Mouse (Mus musculus): Measurements from ENCODE around the gene Il9r.
"Not testable (repeated sequence)": the region's sequence is repeated elsewhere in the genome, so short reads cannot be mapped to it uniquely, and the experiment has no call there.

Il9r gene

DNA sequence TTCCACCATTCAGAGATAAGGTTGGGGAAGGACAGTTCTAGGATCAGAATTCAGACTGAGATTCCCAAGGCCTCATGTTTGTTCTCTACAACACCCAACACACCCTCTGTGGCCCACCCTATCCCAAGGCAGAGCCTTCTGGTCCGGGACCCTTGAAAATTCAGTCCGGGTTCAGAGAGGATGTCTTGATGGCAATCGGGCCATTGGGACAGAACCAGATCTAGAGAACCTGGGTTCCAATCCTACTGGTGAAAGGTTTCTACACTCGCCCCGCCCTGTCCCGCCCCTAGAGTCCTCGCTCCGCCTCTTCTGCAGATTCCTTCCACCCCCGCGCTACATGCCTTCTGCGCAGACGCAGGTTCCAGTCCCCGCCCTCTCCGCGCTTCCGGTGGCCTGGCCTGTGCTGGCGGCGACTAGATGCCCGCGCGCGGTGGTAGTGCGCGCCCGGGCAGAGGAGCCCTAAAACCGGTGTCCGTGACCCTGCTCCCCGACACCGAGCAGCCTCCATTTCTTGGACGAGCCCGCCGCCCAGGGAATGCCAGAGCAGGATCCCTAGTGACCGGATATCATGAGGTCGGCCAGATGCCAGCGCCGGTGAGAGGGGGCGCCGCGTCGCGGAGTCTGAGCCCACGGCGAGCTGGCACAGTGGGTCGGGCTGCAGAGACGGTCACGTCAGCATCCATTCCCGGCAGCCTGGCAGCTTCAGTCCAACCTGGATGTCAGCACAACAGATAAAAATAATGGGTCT is 26.2 kb upstream of the Il9r start, which contains the start of gene Mpg:
Gene Mpg, plus strand, starts transcription at position 382 of the 748 bp plus-strand sequence.
- peak; percentile 86 for DNase-seq (ENCODE audit: low spot score)

DNA sequence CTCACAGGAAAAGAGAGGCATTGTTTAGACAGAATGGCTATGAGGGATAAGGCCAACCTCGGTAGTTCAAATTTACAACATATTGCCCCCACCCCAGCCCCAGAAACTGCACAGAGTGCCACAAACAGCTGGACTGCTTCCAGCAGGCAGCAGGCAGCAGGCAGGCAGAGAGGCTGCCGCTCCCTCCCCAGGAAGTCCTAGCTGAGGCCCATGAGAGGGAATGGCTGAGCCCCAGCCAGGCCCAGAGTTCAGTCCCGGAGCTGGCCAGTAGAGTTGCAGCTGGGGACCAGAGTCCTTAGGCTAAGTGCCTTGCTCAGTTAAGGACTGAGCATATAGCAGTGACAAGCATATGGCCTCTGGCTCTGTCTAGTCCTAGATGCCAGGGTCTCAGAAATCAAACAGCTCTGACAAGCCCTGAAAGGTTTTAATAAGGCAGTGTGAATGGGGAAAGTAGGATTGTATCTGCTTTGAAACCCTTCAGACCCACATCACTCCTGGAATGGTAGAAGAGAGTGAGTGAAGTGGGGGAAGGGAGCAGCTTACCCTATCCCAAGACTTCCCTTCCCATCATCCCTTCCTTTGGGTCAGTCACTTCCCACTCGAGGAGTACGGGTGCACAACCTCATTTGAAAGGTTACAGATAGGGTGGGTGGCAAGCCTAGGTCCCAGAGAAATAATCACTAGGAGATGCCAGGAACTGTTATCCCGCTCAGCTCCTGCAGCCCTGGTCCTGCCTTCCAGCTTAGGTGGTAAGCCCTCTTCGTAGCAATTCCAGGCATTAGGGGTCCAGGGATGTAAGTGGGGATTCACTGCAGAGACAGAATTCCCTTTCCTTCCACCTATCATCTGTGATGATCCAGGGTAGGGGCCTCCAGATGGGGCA is 25.4 kb upstream of the Il9r start:
- no peak for DNase-seq (ENCODE audit: low spot score)

DNA sequence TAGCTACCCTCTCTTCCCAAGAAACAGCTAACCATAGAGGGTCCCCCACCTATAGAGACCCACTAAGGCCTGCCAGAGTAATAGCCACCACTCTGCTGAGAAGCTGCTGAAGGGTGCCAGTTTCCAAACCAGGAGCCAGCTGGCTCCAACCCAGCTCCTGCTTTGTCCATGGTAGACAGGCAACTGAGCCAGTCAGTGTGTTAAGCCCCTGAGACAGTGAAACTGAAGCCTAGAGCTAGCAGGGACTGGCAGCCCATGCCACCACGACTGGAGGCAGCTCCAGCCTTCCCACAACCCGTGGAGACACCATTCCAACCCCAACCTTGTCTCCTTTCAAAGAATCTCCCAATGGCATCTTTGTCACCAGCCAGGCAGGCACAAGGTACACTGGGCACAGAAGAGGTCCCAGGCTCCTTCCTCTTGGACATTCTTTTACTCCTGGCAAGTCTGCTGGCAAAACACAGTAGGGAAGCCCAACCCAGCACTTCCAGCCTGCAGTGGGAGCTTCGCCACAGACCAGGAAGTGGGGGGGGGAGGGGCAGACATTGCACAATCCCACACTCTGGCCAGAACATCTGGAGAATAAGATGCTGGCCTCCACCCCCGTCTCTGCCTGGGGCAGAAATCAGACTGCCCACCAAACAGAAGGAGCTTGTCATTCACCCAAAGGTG is 24.5 kb upstream of the Il9r start:
- peak; percentile 78 for DNase-seq (ENCODE audit: low spot score)

DNA sequence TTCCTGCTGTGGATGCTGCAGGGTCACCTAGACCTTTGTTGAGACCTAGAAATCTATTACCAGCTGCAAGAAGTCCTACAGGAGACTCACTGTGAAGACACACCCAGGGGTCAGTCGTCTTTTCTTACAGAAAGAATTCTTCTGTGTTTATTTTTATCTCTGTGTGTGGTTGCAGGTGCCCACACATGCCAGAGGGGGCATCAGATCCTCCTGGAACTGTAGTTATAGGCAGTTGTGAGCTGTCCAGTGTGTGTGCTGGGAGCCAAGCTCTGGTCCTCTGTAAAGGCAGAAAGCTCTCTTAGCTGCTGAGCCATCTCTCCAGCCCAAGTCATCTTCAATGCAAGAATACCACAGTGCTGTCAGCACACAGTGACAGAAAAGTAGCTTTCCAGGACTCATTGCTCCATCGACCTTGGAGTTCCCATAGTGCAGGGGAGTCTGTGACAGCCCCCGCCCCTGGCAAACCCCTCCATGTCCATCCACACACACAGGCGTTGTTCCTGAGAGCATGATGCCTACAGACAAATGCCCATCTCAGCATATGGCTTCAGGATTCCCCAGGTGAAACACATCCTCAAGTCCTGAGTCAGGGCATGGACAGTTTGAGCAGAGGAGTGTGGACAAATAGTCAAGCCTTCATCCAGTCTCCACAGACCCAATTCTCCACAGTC is 23.4 kb upstream of the Il9r start:
- no peak for DNase-seq (ENCODE audit: low spot score)

DNA sequence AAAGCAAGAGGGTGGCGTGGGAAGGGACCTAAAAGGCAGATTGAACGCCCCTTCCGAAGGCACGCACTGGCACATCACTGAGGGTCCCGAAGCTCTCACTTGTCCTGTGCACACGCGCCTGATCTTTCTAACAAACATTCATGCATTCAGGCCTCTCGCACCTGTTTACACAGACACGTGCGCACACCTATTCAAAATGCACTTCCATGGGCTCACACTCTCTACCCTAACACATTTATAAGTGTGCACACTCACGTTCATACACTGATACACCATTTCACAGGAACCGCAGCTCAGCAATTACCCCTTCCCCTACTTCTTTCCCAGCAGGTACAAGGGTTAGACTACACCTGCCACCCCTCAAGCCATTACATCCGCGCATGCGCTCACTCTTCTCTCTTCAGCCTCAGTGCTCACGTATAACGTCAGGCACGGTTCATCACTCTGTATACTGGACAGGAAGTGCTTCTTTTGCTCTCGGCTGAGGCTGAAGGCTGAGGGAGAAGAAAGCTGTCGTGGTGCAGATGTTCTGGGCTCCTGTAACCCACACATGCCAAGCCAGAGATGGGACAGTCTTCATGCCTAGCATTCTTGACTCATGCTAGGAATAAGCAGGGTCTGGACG is 22.6 kb upstream of the Il9r start:
- no peak for DNase-seq (ENCODE audit: low spot score)

DNA sequence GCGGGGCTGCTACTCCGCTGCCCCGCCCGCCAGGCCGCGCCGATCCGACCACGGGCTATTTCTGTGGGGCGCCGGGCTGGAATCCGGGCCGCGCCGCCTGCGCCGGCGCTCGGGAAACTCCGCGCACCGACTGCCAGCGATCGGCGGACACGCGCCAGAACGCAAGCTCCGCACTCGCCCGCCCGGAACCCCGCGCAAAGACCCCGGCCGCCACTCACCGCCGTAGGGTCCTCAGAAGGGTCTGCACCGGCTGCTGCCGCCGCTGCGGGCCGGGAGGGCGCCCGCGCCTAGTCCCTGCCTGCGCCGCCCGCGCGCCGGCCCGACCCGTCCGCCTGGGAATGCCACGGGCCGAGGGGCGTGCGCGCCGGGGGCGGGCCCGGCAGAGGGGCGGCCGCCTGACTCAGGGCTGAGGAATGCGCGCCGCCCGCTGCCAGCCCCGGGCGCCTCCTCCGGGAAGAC is 21.9 kb upstream of the Il9r start, which contains the start of gene Rhbdf1:
Gene Rhbdf1, minus strand, starts transcription at position 350 of the 459 bp plus-strand sequence.
- DNase-seq (ENCODE audit: low spot score), result peak; percentile 57

DNA sequence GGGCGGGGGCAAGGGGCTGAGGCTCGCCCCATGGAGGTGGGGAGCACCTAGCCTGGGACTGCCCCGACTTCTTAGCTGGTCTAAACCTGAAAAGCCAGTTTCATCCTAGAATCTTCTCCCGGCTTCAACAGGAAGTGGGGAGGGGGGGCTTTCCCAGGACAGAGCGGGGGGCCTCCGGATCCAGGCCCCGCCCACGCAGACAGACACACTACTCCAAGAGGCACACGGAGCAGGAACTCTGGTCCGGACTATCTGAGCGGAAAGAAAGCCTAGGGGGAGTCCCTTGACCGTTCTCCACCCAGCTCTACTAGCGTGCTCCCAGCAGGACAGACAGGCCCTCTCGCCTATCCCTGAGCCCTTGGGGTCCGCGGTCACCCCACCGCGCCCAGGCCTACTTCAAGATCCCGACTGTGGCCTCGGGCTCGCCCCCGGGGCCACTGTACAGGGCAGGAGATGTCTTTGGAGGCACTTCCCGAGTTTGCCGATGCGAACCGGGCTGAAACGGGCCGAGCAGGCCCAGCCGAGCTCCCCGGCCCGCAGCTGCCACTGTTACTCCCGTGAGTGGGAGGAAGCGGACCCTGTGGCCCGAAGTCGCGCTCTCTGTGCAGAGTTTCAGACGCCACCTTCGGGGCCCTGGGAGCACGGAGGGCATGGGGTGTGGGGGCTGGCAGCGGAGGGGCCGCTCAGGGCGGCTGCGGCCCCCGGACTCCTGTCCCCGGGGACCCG is 21.3 kb upstream of the Il9r start:
- peak; percentile 78 for DNase-seq (ENCODE audit: low spot score)

DNA sequence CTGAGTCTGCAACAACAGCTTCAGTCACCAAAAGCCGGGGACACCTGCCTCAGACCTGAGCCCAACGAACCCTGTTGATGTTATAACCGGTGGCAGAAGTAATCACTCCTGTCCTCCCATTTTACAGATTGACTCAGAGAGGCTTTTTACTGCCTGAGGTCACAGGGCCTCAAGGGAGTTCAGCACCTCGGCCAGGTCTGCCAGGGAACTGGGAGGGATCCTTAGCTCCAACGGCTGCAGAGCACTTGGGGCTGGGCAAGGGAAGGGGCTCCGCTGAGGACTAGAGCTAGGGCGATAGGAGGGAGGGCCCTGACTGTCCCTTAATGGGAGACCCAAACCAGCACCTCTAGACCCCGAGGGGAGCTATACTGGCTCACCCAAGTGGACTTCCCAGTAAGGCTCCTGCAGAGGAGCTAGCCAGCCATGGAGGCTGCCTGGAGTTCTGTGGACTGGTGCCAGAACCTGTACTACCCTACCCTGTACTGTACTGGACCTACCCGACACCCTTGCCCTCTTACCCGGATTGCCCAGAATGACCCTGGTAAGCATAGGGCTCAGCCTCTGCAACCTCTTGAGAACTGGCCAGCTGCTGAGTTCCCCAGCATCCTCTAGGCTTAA is 20.6 kb upstream of the Il9r start:
- DNase-seq (ENCODE audit: low spot score), result no peak

DNA sequence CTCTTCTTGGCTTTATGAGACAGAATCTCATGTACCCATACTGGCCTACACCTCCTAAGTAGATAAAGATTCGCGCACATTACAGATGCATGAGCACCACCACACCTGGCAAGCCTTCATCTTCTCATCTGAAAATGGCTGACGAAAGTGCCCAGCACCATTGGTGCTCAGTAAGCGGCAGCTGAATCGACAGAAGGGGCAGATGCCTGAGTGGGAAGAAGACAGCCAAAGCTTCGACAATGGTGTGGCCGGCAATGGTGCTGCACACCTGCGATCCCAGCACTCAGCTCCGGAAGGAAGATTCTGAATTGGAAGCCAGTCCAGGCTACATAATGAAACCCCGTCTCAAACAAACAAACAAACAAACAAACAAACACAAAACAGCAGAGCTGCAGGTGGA is 19.2 kb upstream of the Il9r start:
- no peak for DNase-seq (ENCODE audit: low spot score)

DNA sequence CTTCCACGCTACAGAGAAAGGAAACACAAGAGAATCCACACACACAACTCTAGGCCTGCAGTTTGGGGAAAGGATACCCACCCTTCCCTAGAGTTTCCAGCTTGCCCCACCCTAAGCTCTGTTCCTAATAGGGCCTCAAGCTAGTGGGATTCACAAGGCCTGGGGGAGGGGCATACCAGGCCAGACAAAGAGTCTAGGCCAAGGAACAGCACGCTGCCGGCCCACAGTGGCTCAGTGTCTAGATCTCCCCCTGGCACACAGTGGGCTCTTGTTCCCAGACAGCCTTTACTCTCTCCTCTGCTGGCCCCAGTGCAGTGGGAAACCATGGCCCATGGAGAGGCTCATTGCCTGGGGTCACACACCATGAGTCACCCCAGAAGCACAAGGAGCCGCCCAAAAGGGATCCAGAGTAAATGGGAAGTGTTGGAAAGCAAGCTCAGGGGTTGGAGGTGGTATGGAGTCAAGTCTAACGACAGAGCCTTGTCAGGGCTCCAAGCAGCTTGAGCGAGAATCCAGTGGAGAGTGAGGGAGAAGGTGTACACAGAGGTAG is 18.5 kb upstream of the Il9r start:
- DNase-seq (ENCODE audit: low spot score), result no peak

DNA sequence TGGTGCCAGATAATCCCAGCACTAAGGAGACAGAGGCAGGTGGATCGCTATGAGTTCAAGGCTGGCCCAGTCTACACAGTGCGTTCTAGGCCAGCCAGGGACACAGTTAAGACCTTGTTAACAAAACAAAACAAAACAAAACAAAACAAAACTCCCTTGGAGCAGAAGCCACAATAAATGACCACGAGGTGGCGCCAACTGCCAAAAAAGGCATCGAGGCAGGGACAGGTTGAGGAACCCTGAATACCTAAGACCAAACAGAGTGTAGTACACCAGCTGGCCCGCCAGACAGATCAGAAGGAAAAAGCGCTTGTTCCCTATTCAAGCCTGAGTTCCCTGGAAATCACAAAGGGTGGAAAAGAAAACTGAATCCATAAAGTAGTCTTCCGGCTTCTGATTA is 16.8 kb upstream of the Il9r start:
- DNase-seq (ENCODE audit: low spot score), result peak; percentile 25

DNA sequence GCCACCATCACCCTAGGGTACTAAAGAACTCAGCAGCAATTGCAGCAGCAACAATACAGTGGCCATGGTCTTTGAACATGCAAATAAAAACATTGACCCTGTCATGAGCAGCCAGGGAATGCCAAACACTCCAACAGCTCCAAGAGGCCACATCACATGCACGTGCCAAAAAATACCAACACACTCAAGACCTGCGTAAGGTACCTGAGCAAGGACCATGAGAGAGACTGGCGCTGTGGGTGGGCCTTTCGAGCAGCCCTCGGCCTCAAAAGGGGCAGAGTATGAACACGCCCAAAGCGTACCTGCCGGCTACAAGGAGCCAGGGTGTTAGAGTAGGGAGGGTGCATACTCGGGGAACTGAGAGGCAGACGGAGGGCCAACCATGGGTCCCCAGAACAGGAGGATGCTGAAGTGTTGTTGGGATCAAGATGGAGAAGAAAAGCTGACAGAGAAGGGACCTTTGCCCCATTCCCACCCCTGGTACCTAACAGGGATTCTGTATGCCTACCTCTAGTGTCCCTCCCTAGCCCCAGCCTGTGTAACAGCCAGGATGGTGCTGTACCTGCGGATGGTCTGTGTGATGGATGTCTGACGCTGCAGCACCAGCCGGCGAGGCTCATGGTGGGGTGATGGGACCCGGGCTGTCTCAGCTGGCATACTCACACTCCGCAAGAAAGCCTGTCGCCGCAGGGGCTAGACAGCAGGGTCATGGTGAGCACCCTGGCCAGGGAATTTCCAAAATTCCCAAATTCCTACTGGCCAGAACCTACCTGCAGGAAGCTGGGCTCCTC is 15.5 kb upstream of the Il9r start:
- no peak for DNase-seq (ENCODE audit: low spot score)

DNA sequence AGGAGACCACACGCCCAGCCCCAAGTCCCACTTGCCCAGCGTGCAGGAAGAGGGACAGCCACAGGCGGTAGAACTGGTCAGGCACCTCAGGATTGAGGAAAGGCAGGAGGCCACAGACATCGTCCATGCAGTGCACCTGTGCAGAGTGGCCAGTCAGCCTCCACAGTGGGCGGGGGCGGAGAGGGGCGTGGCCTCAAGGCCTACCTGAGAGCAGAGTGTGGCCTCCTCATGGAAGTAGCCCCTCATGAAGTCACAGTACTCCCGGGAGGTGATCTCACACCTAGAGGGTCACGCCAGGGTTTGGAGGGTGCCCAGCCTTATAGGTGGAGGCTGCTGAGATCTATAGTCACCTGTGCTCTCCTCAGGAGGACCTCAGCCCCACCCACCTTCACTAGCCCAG is 10.5 kb upstream of the Il9r start:
- no peak for DNase-seq (ENCODE audit: low spot score)

DNA sequence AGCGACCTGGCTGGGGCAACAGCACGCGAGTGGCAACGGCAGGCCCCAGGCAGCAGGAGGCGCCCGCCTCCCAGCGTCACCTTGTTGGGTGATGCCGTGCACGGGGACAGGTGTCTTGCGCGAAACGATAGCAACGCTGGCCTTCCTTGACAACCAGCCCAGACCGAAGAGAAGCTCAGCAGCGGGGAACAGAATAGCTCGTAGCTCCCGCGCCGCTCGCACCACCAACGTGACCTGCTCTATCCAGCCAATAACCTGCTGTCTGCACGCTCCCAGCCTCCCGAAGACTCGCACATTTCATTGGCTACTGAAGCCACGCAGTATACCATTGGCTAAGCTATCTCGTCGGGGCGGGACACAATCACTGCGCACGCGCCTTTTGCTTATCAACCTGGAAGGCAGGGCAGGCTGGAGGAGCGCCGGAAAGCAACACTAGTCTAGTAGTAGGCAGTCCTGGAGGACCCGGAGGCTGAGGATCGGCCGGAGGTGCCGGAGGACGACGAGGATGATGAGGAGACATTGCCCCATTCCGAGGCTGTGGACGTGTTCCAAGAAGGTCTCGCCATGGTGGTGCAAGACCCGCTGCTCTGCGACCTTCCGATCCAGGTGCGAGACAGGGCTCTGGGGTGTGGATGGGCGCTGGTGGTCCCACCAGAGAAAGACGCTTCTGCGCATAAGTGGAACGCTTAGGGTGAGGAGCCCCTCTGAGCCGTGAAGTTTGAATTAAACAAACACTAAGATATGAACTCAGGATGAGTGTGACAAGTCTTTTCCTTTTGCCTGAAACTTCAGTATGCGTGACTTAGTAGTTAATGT is 5.2 kb upstream of the Il9r start, which contains the start of gene Snrnp25:
Gene Snrnp25, plus strand, starts transcription at position 358 of the 816 bp plus-strand sequence.
- DNase-seq (ENCODE audit: low spot score), result peak; percentile 96

DNA sequence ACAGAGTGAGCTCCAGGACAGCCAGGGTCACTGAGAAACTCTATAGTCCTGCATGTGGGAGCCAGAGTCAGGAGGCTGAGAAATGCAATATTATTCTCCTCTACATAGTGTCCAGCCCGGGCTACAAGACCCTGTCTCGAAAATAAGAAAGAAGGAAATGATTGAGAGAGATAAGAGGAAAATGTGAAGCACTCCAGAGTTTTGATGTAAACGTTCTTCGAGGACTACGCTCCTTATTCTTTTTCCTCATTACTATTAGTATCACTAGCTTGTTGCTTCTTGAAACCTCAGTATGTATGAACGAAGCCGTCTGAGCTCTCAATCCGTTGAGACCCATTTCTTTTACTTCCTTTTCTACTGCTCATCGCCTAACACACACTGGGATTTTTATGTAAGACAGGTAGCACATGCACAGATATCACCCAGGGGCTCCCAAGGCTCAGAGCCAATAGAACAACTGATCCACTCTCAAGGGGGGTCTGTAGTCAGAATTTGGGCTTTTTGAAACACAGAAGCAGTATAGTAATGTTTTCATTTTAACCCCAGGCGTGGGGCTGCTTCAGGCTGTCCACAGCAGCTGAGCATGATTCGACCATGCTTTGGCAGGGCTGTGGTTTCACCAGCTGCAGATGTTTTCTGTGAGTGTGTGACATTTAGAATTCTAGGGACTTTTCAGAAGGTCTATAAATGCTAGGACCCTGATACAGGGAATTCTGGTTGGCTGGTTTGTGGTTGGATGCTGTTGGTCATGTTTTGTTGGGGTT is 2.0 kb upstream of the Il9r start:
- DNase-seq (ENCODE audit: low spot score), result no peak

DNA sequence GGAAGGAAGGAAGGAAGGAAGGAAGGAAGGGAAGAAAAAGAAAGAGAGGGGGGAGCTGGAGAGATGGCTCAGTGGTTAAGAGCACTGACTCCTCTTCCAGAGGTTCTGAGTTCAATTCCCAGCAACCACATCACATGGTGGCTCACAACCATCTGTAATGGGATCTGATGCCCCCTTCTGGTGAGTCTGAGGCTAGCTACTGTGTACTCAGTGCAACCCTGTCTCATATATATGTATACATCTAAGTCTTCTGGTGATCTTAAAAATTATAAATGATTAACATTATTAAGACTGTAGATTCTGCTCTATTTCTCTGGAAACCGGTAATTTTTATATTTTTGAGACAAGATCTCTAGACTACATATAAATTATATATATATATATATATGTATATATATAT is 913 bp upstream of the Il9r start:
- DNase-seq (ENCODE audit: low spot score), result not testable (repeated sequence)

DNA sequence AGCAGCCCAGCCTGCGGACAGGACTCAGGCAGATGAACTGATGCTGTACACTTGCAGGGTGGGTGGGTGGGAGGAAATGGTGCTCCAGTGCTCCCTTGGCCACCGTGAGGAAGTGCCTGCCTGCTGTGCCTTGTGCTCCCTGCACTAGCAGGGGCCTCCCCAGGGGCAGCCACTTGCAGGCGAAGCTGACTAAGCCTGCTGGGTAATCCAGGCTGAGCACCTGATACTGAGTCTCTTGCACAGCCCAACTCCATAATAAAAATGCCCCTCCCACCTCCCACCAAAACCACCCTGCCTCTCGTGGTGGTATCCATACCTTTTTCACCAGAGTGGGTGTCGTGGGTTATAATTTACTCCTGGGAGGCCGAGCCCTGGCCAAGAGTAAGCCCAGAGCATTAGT is 849 bp downstream of the Il9r start:
- DNase-seq (ENCODE audit: low spot score), result no peak
